Mouse (Mus musculus): ENCODE measurements at regions not wholly inside any gene's neighbourhood (a gene's known extent, or its start where the extent isn't known, plus 50 kb on each side); places are given as distances from the start of the nearest gene placed in this dataset.

DNA sequence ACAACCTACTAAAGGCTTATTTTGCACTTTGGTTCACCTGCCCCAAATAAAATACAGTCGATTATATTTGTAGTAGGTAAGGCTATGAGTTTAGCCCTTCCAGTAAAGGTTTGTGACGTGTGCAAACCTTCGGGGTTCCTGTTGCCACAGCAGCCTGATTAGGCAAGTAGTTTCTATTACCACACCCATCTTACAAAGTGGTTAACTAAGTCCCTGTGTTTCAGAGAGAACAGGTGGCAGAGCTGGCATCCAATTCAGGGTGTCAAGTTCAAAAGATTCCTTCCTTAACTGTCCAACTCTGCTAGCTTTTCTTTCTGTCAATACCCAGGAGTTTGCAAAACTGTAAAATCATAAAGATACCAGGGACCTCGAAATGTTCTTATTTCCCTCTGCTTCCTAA lies 277.5 kb upstream of the Pitx2 start:
- TF ChIP-seq CHD2 (IDR thresholded peaks at IDR 0.05; ENCODE audit: low read depth, low read length), result no peak
- no peak for TF ChIP-seq ZNF384 (IDR thresholded peaks at IDR 0.05; ENCODE audit: low read depth, low read length)
- no peak for TF ChIP-seq MAFK (IDR thresholded peaks at IDR 0.05; ENCODE audit: insufficient read depth, low read depth, low read length)
- TF ChIP-seq HCFC1 (IDR thresholded peaks at IDR 0.05; ENCODE audit: borderline replicate concordance, insufficient read depth, low read length), result no peak
